Mouse (Mus musculus): ENCODE results near the gene Flt3l.

DNA sequence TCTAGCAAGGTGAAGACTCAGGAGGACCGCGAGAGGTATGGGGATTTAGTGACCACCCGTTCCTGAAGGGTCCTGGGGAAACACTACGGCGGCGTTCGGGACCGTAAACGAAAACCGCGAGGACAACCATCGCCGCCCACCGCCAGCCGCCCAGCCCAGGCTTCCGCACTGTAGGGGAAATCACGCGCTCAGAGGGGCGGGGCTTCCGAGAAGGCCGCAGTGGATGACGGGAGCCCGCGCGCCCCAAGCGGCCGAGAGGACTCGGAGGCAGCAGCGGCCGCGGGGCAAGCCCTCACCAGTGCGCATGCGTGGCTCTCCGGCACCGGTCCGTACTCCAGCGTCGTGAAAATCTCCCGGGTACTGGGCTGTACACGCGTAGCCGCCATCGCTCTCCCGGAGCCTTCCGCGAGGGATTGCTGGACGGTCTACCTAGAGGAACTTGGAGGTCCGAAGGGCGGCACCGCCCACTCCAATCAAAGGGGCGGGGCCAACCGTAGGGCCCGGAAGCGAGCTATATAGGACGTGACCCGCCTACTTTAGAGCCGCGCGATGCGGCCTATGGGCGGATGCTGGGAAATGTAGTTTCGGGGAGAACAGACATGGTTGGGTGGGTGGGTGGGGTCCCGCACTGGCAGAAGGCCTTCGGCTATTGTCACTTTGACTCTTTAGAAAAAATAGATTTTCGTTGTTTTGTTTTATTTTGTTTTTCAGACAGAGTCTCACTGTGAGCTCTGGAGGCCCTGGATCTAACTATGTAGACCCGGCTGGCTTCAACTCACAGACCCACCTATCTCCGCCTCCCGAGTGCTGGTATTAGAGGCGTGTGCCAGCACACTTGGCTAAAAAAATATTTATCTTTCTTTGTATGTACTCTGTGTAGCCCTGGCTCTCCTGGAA, 18.1 kb upstream of the Flt3l start, which contains the start of the genes Pih1d1 and Aldh16a1:
- peak; percentile 80 for TF ChIP-seq CTCF (IDR thresholded peaks at IDR 0.05)
- TF ChIP-seq EP300 (IDR thresholded peaks at IDR 0.05) = no peak

All from lung, postnatal 0 days (tissue).